Mouse (Mus musculus) intestine, embryonic 16.5 days (tissue): ENCODE results near the gene Slc35b2. TPM values are rescaled to one million over a fixed set of nuclear protein-coding genes. Genes with fewer than 3 reads are reported as not detected.

Source experiments
- ATAC-seq: fragments of 200-750 bp; cut with Nextera tagmentation; 2 replicates; pipeline ENCODE4 v1.8.0; 2017; ENCODE audit warnings: moderate TSS enrichment, moderate library complexity
- H3K27ac ChIP-seq: fragments of 300-500 bp; sonication (generic); 2 replicates; pipeline ENCODE4 v1.5.1; 2014; ENCODE audit warnings: mild to moderate bottlenecking, low read length
- H3K27me3 ChIP-seq: fragments of 300-500 bp; sonication (generic); replicated peaks from 2 replicates; pipeline ENCODE4 v1.6.1; 2014; ENCODE audit warnings: low read length, control low read depth, mixed read lengths; ENCODE audit not compliant: control insufficient read depth, insufficient read depth
- H3K36me3 ChIP-seq: fragments of 300-500 bp; sonication (generic); 2 replicates; pipeline ENCODE4 v1.6.1; 2014; ENCODE audit warnings: low read length, control low read depth; ENCODE audit not compliant: control insufficient read depth, insufficient read depth
- H3K4me1 ChIP-seq: fragments of 300-500 bp; sonication (generic); 2 replicates; pipeline ENCODE4 v1.6.1; 2014; ENCODE audit warnings: low read length, control low read depth, mixed read lengths; ENCODE audit not compliant: control insufficient read depth, insufficient read depth
- H3K4me2 ChIP-seq: fragments of 300-500 bp; sonication (generic); 2 replicates; pipeline ENCODE4 v1.6.1; 2014; ENCODE audit warnings: low read depth, low read length, control low read depth
- H3K4me3 ChIP-seq: fragments of 300-500 bp; sonication (generic); 2 replicates; pipeline ENCODE4 v1.5.1; 2014; ENCODE audit warnings: mild to moderate bottlenecking, low read length
- H3K9ac ChIP-seq: fragments of 300-500 bp; sonication (generic); 2 replicates; pipeline ENCODE4 v1.6.1; 2014; ENCODE audit warnings: low read depth, low read length
- H3K9me3 ChIP-seq: fragments of 300-500 bp; sonication (generic); 2 replicates; pipeline ENCODE4 v1.6.1; 2016; ENCODE audit warnings: low read length, control low read depth; ENCODE audit not compliant: control insufficient read depth
- WGBS: fragments of 180-500 bp; shearing (Covaris S2); extraction: QIAGEN DNeasy Blood & Tissue Kit; methylation state at CpG from one replicate; pipeline ENCODE4 v1.1.7; 2014; 5-methylcytosine and 5-hydroxymethylcytosine counted together
- polyA plus RNA-seq: library from polyadenylated mRNA; unstranded; fragments of >200 nt; fragmentation: Nextera tagmentation; extraction: Ambion mirVana; gene quantifications from 2 replicates; pipeline ENCODE4 v1.2.1, GENCODE M21; 2015

Gene Slc35b2
- polyA plus RNA-seq, 1 experiment from 2014 or later, result 136 TPM

DNA sequence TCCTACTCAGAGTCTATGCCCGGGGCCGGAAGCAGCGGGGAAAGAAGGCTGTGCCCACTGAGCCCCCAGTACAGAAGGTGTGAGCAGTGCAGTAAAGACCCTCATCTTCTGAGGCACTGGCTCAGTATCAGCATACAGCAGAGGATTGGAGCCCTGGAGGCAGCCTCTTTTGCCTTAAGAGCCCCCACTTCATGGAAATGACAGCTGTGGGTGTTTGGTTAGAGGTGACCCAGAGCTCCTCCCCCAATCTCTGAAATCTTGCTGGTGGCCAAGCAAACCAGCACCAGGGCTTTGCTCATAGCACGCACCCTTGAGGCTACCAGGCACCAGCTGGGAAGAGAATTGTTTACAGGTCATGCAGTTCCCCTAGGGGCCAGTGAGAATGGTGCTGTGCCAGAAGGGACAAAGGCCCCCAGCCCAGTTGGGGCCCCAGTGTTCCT lies 3.5 kb downstream of the Slc35b2 start:
- 28% methylated on average over 4 of the region's 4 CpGs for WGBS
- peaks cover 30% of the 10 kb centered on the region for H3K36me3 ChIP-seq

DNA sequence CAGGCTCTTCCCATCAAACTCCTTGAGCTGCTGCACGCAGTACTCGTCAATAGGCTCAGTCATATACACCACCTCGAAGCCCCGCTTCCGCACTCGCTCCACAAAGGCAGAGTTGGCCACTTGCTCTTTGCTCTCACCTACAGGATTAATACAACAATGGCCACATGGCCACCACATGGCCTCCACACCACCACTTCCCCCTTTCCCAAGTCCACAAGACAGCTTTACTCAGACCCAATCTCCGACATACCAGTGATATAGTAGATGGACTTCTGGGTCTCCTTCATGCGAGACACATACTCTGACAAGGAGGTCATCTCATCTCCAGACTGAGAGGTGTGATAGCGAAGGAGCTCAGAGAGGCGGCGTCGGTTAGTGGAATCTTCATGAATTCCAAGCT lies 5.3 kb downstream of the Slc35b2 start:
- Histone ChIP-seq H3K36me3 (peaks cover 30% of the 10 kb centered on the region), H3K4me2 (no peak overlapping the region), H3K9ac (no peak overlapping the region), H3K27me3 (no peaks in the 10 kb centered on the region), H3K9me3 (no peaks in the 10 kb centered on the region), H3K4me1 (peaks cover 30% of the 10 kb centered on the region), H3K27ac (no peak overlapping the region), H3K4me3 (no peak overlapping the region)
- no peak for ATAC-seq
- 87% methylated on average over 12 of the region's 12 CpGs for WGBS

More for the DNA sequence above, 3.5 kb downstream of the Slc35b2 start:
- Histone ChIP-seq H3K27me3 (no peaks in the 10 kb centered on the region), H3K27ac (no peak overlapping the region; the same call in 1 of the 2 replicates), H3K9ac (no peak overlapping the region), H3K4me1 (peaks cover 30% of the 10 kb centered on the region), H3K9me3 (no peaks in the 10 kb centered on the region), H3K4me3 (no peak overlapping the region), H3K4me2 (no peak overlapping the region)
- ATAC-seq, result no peak

DNA sequence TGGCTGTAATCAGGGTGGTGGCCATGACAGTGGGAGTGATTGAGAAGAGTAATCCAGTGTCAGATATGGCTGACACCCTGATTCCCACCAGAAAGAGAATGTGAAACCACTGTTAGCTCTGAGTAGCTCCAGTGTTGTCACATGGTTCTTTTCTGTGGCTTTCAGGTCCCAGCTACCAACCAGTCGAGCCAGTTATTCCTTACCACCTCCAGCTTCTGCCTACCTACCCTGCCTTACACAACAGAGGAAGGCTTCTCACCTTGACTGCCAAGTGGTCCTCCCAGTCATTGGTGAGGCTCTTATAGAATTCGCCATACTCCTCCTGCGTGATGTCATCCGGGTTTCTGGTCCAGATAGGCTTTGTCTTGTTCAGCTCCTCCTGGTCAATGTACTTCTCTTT lies 6.3 kb downstream of the Slc35b2 start:
- no peak overlapping the region for H3K4me3 ChIP-seq
- no peak overlapping the region for H3K9ac ChIP-seq
- no peaks in the 10 kb centered on the region for H3K27me3 ChIP-seq
- WGBS, result 81% methylated on average over 4 of the region's 4 CpGs
- ATAC-seq, result no peak
- no peaks in the 10 kb centered on the region for H3K9me3 ChIP-seq
- H3K36me3 ChIP-seq, result peaks cover 30% of the 10 kb centered on the region
- no peak overlapping the region for H3K4me2 ChIP-seq
- H3K27ac ChIP-seq, result no peak overlapping the region
- peaks cover 31% of the 10 kb centered on the region for H3K4me1 ChIP-seq

DNA sequence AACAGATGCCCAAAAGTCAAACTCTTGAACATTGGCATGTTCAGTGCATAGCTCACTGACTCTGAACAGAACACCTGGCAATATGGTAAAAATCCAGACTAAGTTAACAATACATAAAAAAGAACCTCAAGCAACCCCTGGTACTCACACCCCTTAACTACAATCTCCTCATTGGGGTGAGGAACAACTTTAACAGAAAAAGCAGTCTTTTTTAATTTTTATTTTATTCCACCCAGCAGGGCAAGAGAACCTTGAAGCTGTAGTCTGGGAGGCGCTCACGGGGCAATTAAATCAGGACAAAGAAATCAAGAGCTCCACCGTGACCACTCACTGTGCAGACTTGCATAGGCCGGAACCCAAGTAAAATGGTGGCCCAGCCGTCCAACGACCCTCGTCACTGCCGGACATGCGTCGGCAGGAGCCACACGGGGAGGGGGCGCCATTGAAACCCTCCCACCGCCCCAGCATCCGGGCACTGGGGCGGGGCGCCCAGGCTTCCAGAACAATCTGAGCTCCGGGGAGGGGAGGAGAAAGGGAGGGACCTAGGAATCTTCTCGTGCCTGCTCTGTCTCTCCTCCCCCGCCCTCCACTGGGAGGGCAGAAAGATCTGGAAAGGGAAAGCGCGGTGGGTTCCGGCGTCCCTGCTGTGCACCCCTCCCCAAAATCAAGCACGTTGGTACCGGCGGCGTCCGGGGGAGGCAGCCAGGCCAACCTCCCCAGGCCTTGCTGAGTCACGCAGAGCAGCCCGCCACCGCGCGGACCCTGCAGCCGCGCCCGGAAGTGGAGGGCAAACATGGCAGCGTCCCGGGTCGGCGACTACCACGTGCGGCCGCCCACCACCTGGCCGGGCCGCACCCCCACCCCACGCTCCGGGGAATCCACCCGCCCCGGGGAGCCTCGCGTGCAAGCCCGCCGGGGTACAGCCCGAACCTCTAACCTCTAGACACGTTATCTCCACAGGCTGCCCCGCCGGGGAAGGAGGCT lies 8.7 kb downstream of the Slc35b2 start:
- Histone ChIP-seq H3K9ac (peak overlapping the region; percentile 100), H3K27ac (peak overlapping the region; percentile 98), H3K4me2 (peak overlapping the region; percentile 84), H3K36me3 (peaks cover 21% of the 10 kb centered on the region), H3K27me3 (no peaks in the 10 kb centered on the region), H3K9me3 (no peaks in the 10 kb centered on the region), H3K4me3 (peak overlapping the region; percentile 100), H3K4me1 (peaks cover 28% of the 10 kb centered on the region)
- under 1% methylated on average over 57 of the region's 57 CpGs for WGBS
- ATAC-seq, result peak; percentile 60

DNA sequence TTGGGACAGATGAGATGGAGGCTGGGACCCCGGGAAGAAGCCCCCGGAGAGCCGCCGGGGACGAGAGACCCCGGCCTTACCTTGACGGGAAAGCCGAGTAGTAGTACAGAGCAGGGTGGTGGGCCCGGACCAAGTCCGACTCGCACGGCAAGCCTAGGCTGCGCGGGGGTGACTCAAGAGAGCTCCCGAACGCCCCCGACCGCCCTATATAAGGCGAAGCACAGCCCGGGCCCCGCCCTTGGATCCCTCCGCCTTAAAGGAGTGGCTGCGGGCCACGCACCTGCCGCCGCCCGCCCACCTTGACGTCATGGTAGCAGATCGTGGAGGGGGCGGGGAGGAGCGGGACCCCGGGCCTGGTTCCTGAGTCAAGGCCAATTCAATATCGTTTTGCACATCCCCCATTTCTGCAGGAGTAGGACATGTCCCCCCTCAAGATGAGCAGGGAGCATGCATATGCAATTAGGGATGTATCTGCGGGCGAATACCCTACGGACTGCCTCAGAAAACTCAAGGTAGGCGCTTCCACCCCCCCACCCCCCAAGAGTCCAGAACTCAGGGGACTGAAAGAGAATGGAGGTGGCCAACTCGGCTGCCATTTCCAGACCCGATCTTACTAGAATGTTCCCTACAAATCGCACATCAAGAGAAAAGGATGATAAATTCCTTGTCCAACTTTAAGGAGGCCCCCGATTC lies 9.6 kb downstream of the Slc35b2 start, which contains the start of gene Hsp90ab1:
TSS of gene Hsp90ab1 (minus strand) at position 185 of the 693 bp plus-strand sequence.
- H3K36me3 ChIP-seq, result peaks cover 19% of the 10 kb centered on the region
- under 1% methylated on average over 41 of the region's 41 CpGs for WGBS

DNA sequence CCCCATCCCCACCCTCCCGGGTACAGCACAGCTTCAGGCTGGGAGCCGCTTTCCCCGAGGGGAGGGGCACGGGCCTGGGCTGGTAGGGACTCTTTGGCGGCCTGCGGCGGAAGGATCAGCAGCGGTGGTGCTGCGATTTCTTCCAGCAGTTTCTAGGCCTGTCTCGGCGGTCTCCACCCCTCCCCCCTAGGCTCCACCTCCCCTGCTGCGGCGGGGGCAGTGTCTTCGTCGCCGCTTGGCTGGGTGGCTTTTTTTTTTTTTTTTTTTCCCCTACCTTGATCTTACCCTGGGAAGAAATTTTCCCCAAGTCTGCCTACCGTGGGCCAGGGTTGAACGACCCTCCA lies 10.1 kb downstream of the Slc35b2 start:
- Histone ChIP-seq H3K27ac (peak overlapping the region; percentile 98), H3K9me3 (no peaks in the 10 kb centered on the region), H3K4me2 (peak overlapping the region; percentile 84), H3K36me3 (peaks cover 16% of the 10 kb centered on the region), H3K4me1 (peaks cover 27% of the 10 kb centered on the region), H3K4me3 (peak overlapping the region; percentile 100), H3K27me3 (no peaks in the 10 kb centered on the region), H3K9ac (peak overlapping the region; percentile 100)
- under 1% methylated on average over 17 of the region's 18 CpGs for WGBS
- ATAC-seq, result peak; percentile 68

More for the DNA sequence above, 9.6 kb downstream of the Slc35b2 start, which contains the start of gene Hsp90ab1:
- Histone ChIP-seq H3K4me3 (peak within 1 kb of the TSS; percentile 100), H3K9ac (peak within 1 kb of the TSS; percentile 100), H3K9me3 (no peaks in the 10 kb centered on the region), H3K4me2 (peak within 1 kb of the TSS; percentile 84), H3K27me3 (no peaks in the 10 kb centered on the region), H3K4me1 (peaks cover 27% of the 10 kb centered on the region), H3K27ac (peak within 1 kb of the TSS; percentile 98)
- peak; percentile 77 for ATAC-seq

DNA sequence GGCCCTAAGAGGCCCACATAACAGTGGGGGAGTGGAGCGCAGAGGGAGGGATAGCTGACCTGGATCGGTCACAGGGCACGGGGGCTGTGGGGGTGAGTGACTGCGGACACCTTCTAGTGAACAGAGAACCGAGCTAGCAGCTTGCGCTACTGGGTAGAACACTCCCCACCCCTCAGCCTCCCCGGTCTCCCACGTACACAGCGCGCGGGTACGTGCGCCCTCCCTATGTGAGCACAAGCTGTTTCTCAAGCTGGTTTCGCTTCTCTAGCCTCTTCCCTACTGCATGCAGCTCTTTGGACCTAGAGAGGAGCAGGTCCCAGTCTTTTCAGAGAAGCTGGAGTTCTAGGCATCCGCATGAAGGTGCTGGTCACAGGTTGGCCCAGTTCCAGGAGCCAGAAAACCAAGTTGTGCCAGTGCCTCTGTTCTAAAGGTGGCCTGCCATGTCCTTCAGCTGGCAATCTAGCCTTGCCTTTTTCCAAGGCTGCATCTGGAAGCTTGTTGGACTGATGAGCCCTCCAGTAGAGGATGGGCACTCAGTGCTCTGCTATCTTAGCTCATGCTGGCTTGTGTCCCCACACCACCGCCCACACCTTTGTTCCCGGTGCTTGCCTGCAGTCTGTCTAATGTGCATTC lies 10.6 kb downstream of the Slc35b2 start:
- peak; percentile 70 for ATAC-seq
- Histone ChIP-seq H3K27me3 (no peaks in the 10 kb centered on the region), H3K9ac (peak overlapping the region; percentile 100), H3K9me3 (no peaks in the 10 kb centered on the region), H3K4me1 (peaks cover 27% of the 10 kb centered on the region), H3K36me3 (peaks cover 16% of the 10 kb centered on the region), H3K27ac (peak overlapping the region; percentile 98), H3K4me3 (peak overlapping the region; percentile 100), H3K4me2 (peak overlapping the region; percentile 84)
- WGBS, result 3% methylated on average over 17 of the region's 17 CpGs

DNA sequence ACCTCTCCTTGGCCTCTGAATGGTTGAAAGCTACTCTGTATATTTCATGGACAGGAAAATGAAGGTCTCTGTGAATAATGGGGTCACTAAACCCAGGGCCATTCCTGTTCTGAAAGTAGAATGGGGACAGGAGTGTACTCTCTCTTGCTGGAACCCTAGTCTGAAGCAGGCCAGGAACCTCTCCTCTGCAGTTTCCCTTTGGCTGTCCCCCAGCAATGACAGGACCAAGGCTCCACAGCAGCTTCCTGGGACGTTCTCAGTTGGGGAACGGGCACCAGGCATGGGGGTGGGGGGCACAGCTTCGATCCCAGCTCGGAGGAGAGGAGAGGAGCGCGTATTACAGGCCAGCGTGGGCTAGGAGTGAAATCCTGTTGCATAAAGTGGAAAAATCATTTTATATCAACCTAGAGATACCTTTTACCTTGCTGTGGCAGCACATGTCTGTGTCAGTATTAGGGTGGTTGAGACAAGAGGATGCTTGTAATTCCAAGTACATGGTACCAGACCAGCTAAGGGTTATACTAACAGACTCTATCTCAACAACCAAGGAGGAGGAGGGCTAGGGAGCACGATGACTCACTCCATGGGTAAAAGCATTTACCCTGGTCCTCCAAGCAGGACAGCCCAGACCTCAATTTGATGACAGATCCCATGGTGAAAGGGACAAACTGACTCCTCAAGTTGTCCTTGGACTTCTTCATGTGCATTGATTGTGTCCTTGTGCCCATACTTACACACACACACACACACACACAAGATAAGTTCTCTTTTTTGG lies 11.6 kb downstream of the Slc35b2 start:
- H3K9me3 ChIP-seq, result no peaks in the 10 kb centered on the region
- peak overlapping the region; percentile 100; the same call in 1 of the 2 replicates for H3K9ac ChIP-seq
- peaks cover 10% of the 10 kb centered on the region for H3K36me3 ChIP-seq
- 88% methylated on average over 8 of the region's 8 CpGs for WGBS
- ATAC-seq, result no peak
- H3K27me3 ChIP-seq, result no peaks in the 10 kb centered on the region
- H3K4me2 ChIP-seq, result no peak overlapping the region
- no peak overlapping the region for H3K4me3 ChIP-seq
- H3K27ac ChIP-seq, result peak overlapping the region; percentile 98; the same call in 1 of the 2 replicates
- H3K4me1 ChIP-seq, result peaks cover 24% of the 10 kb centered on the region
